Mouse (Mus musculus) kidney, adult 9 months (tissue): ENCODE results near the gene Sf1.

Experiments used
- DNase-seq: peaks from one replicate; pipeline ENCODE4 v3.0.0; 2022

Sf1 gene

GRCm38 (mm10) chr19:6341453-6342077, 21.9 kb upstream of the Sf1 start:
- no peak for DNase-seq

- DNase-seq: no peak
These were observed 21.1 kb upstream of the Sf1 start for GRCm38 (mm10) chr19:6342276-6342933.

- DNase-seq: no peak
These were observed 20.2 kb upstream of the Sf1 start for GRCm38 (mm10) chr19:6343066-6343925.

GRCm38 (mm10) chr19:6343996-6344395, 19.5 kb upstream of the Sf1 start:
- no peak for DNase-seq

GRCm38 (mm10) chr19:6346023-6346422, 17.5 kb upstream of the Sf1 start:
- no peak for DNase-seq

GRCm38 (mm10) chr19:6346661-6347060, 16.8 kb upstream of the Sf1 start:
- no peak for DNase-seq

- no peak for DNase-seq
These were observed 15.9 kb upstream of the Sf1 start for GRCm38 (mm10) chr19:6347615-6348014.

- DNase-seq: no peak
These were observed 14.8 kb upstream of the Sf1 start for GRCm38 (mm10) chr19:6348717-6349116.

GRCm38 (mm10) chr19:6349215-6349983, 14.1 kb upstream of the Sf1 start:
- DNase-seq: no peak

GRCm38 (mm10) chr19:6351431-6352106, 11.9 kb upstream of the Sf1 start:
- no peak for DNase-seq

GRCm38 (mm10) chr19:6352107-6352505, 11.4 kb upstream of the Sf1 start:
- no peak for DNase-seq

- no peak for DNase-seq
These were observed 9.5 kb upstream of the Sf1 start for GRCm38 (mm10) chr19:6354030-6354429.

GRCm38 (mm10) chr19:6361291-6361690, 2.2 kb upstream of the Sf1 start:
- no peak for DNase-seq

GRCm38 (mm10) chr19:6363091-6363410, 439 bp upstream of the Sf1 start:
- DNase-seq: no peak

GRCm38 (mm10) chr19:6364317-6364725, 831 bp downstream of the Sf1 start:
- DNase-seq: peak; percentile 92

- no peak for DNase-seq
These were observed 1.4 kb downstream of the Sf1 start for GRCm38 (mm10) chr19:6364842-6365241.

- no peak for DNase-seq
These were observed 6.7 kb downstream of the Sf1 start for GRCm38 (mm10) chr19:6370175-6370574.

GRCm38 (mm10) chr19:6372433-6372832, 8.9 kb downstream of the Sf1 start:
- no peak for DNase-seq

GRCm38 (mm10) chr19:6373539-6374400, 10.3 kb downstream of the Sf1 start:
- peak; percentile 77 for DNase-seq

GRCm38 (mm10) chr19:6374571-6374970, 11.1 kb downstream of the Sf1 start:
- no peak for DNase-seq

- no peak for DNase-seq
These were observed 12.1 kb downstream of the Sf1 start for GRCm38 (mm10) chr19:6375423-6376254.
